Mouse (Mus musculus) common myeloid progenitor, adult 5-6 weeks (primary cell): Measurements from ENCODE around the gene Olfr522. TPM values are rescaled to one million over a fixed set of nuclear protein-coding genes. Genes with fewer than 3 reads are reported as not detected.

ENCODE experiments used
- ATAC-seq: replicated peaks from 2 replicates; pipeline ENCODE4 v1.8.0; 2016; ENCODE audit warnings: low read depth, mild to moderate bottlenecking, moderate TSS enrichment, inconsistent platforms; ENCODE audit not compliant: poor library complexity, severe bottlenecking
- total RNA-seq: library from RNA; stranded (forward); fragments of 200-1000, 187-1606 nt; gene quantifications from 2 replicates; pipeline ENCODE4 v1.2.3, GENCODE M21; 2017

The Olfr522 gene
- total RNA-seq, 1 experiment from 2014 or later, result not detected

- no peak for ATAC-seq
These were observed 4.8 kb upstream of the Olfr522 start for GRCm38 (mm10) chr7:140169386-140169785.

DNA sequence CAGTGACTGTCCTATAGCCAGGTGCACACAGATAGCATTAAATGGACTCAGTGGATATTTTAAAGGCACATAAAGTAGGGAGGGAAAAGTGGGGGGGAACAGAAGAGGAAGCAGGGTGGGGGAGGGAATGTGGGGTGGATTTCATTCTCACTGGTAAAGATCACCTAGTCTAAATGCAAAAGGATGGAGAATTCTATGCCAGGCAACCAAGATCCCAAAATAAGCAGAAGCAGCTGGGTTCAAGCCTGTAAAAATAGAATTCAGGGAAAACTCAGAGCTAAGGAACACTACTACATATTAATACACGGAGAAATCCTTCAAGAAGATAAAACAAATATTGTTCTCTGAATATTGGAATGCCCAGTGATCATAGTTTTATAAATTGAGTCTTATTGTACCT lies 3.4 kb upstream of the Olfr522 start:
- ATAC-seq, result no peak

DNA sequence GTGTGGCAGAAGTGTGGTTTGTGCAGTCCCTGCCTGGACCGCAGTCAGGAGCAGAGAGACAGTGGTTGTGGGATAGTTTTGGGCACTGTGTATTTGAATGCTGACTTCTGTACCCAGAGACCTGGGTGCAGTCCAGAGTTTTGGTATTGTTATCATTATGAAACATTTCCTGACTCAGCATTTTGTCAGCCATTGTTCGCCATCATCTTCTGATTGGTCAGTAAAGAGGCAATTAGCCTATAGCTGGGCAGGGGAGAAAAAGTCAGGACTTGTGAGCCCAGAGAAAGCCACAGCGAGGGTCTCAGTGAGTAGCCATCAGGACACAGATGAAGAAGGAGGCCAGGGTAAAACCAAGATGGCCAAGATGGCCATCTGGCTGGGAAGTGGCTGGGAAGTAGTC lies 4.2 kb downstream of the Olfr522 start:
- no peak for ATAC-seq

DNA sequence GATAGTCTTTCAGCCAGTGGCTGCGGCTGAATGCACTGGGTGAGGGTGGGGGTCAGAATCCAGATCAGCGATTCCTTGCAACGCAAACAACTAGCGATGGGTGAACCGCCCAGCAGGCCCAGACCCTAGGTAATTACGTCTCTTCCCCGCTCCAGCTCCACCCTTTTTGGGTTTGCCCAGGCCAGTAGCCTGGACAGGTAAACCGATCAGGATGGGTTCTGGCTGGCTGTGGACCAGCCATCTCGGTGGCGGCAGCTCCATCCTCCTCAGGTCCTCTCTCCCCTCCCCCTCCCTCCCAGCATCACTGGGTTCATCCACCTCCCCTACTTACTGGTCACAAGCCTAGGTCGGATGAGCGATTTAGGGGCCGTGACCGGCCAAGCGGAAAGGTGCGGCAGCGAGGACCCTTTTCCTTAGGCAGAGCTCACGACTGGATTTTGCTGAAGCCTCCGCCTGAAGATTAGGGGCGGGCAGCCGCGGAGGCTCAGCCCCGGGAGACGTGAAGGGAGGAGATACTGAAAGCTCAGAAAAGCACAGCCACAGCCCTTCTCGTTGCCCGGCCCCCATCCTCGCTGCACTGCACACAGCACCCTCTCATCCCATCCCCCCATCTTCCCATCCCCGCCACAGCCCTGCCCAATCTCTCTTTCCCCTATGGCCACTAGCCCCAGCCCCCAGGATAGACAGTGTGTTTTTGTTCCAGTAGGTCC lies 10.2 kb downstream of the Olfr522 start, which contains the start of gene Sprn:
TSS of gene Sprn (minus strand) at position 660 of the 710 bp plus-strand sequence.
- ATAC-seq, result 0 out of 2 replicates have a peak, but pooled peaks have one; percentile 5

DNA sequence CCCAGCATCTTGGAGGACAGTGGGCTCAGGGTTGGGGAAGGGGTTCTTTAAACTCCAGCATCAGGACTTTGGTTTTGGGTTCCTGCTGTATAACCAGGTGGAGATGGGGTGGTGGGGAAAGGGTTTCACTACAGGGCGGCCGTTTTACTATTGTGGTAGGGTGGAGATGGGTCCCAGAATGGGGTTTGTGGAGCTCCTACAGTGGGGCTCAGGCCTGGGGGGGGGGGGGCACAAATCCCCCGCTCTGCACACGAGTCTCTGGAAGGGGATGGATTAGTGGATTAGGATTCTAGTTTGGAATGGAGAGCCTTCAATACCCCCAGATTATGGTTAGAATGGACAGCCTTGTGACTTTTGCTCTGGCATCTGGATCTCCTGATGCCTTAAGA lies 10.7 kb downstream of the Olfr522 start:
- no peak for ATAC-seq

DNA sequence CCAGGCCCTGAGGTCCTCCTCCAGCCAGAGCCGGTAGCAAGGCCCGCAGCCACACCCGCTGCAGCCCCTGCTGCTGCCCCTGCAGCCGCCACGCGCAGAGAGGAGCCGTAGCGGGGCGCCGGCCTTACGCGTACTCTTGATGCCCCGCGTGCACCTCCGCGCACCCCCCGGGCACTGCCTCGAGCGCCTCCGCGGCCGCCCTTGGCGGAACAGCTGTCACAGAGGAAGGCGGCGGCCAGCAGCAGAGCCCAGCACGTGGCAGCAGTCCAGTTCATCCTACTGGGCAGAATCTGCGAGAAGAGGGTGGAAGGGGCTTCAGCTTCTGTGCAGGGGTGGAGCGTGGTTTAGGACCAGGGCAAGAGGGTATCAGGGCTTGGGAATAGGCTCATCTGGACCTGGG lies 11.2 kb downstream of the Olfr522 start:
- ATAC-seq, result 0 out of 2 replicates have a peak, but pooled peaks have one; percentile 39

GRCm38 (mm10) chr7:140144550-140144949 lies 20.0 kb downstream of the Olfr522 start:
- no peak for ATAC-seq

- ATAC-seq, result peak; percentile 65
These were observed 23.2 kb downstream of the Olfr522 start for GRCm38 (mm10) chr7:140141350-140141749.

- no peak for ATAC-seq
These were observed 26.6 kb downstream of the Olfr522 start for GRCm38 (mm10) chr7:140138021-140138310.

GRCm38 (mm10) chr7:140137135-140138020 lies 27.2 kb downstream of the Olfr522 start, which contains the start of gene Mtg1:
Gene Mtg1, plus strand, starts transcription at chr7:140137564.
- peak; percentile 70 for ATAC-seq

DNA sequence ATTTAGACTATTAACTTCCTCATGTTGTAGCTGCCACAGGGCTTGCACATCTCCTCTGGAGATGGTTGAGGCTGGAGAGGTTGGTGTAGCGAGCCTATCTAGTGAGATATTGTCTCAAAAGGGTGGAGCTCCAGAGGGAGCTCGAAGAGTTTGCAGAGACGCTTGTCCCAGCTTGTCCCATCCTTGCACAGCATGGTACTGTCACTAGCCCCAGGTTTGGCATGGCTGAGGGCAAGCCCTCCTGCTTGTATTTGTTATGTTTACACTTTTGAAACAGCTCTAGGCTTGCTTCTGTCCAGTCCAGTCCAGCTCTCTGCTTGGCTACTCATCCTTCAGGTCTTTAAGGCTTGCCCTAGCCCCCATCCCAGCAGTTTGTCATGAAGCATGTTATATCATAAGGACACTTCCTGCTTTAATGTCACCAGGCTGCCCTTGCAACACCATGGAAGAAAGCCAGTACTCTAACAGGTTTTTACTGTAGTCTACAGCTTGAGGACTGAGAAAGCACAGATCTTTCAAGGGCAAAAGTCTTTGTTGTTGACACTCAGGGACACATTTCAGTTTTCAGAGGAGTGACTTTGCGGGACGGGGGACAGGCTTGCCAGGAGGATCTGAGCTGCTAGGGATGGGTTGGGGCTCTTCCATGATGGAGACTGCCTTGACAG lies 29.3 kb downstream of the Olfr522 start:
- ATAC-seq, result no peak

GRCm38 (mm10) chr7:140134033-140134432 lies 30.5 kb downstream of the Olfr522 start:
- peak; percentile 64 for ATAC-seq

DNA sequence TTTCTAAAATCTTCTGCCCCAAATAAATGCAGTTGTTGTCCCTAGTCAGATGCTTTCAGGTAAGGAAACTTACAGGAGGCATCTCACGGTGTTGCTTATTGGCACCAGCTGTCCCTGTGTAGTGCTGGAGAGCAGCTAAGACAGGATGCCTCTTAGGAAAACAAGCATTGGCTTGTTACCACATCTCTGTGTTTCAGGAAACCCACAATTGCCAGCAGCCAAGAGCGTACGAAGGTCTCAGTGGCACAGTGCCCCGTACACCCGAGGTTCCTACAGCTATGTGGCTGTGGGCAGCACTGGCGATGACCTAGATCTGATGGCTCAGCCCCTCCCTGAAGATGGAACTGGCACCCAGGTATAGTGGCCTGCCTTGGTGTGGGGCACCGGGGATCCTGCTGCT lies 32.4 kb downstream of the Olfr522 start:
- peak; percentile 77 for ATAC-seq

DNA sequence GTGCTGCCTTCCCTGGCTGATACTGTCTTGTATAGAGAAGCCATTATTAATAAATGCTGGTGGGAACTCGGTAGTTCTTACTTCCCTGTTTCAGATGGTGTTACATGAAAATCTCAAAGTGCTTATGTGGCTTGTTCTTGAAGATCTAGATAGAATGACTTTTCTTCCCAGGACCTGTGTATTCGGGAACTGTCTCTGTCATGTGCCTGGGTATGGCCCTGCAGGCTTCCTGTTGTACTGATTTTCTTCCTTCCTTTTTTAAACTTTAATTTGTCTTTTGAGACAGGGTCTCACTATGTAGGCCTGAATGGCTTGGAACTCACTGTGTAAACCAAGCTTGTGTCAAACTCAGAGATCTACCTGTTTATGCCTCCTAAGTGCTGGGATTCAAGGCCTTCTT lies 36.7 kb downstream of the Olfr522 start:
- ATAC-seq, result no peak

- ATAC-seq, result no peak
These were observed 37.6 kb downstream of the Olfr522 start for GRCm38 (mm10) chr7:140126934-140127333.

- ATAC-seq, result no peak
These were observed 38.6 kb downstream of the Olfr522 start for GRCm38 (mm10) chr7:140126022-140126350.

- peak; percentile 95 for ATAC-seq
These were observed 39.1 kb downstream of the Olfr522 start for GRCm38 (mm10) chr7:140125278-140126021.

GRCm38 (mm10) chr7:140124382-140124781 lies 40.2 kb downstream of the Olfr522 start:
- ATAC-seq, result no peak

DNA sequence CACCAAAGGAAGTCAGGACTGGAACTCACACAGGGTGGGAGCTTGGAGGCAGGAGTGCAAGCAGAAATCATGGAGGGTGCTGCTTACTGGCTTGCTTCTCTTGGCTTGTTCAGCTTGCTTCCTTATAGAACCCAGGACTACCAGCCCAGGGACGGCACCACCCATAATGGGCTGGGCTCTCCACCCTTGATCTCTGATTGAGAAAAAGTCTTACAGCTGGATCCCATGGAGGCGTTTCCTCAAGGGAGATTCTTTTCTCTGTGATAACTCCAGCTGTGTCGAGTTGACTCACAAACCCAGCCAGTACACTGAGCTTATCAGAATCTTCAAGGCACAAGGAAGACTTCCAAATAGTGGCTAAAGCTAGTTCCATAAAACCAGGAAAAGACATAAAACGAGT lies 41.8 kb downstream of the Olfr522 start:
- no peak for ATAC-seq

DNA sequence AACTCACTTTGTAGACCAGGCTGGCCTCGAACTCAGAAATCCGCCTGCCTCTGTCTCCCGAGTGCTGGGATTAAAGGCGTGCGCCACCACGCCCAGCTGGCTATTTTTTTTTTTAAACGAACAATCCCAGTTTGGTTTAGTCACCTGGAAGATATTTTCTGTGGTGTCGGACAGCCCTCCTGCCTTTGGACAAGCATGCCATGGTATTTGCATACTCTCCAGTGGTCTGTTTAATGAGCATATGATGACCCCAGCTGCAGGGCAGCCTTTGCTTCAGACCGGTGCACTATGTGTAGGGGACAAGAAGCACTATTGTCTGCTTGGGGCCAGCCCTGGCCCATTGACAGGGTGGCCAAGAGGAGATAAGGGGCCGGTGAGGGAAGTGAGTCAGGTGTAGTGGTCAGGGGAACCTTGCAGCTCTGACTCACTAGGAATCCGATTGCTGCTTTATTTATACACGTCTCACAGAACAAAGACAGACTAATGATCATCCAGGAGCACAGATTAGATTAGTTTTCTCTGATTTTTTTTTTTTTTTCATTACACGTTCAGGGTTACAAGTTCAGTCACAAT lies 43.1 kb downstream of the Olfr522 start:
- ATAC-seq, result no peak
